11 mouse cellular contexts compared by ENCODE assay signal in the genomic region with DNA sequence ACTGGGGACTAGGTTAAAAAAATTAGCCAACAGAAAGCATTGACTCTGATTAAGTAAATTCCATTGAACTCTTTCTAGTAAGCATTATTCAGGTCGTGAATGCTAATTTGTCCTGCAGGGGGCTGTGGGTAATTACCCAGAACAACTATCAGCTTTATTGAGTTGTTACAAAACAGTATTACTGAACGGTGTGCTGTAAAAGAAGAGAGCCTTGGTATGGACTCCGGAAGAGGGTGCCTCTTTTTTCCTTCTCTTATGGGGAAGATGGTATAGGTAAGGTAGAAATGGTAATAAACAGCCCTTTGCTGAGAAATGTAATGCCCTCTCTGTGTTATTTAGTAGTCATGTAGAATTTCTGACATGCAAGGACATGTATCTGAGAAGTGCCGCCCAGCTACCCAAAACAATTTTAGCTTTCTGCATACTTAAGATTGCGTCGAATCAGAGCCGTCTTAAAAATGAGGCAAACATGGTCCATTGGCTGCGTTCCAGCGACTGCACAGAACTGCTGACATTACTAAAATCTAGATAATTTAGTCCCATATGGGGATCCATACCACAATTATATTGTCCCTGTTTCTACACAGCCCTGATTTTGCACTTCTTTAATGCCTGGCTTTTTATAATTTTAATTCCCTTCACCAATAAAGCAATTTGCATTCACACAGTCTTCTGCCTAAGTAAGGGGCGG.
DNase-seq lines count a peak whose midpoint lies in the region; ATAC-seq and TF ChIP-seq lines count a peak whose summit lies in the region.
"Had no signal": no experiment of that assay in that cellular context is flagged by ENCODE, and none has a peak within 500 bp of the region (broad histone marks: within the 10 kb centered on the region; RNA-seq: fewer than 3 reads in every experiment).

No protein-coding gene starts in this region.

- peak in 1 of 2 experiments; percentile 16; a peak in 2 of 4 replicates for TF ChIP-seq CTCF in CH12.LX (conservative IDR thresholded peaks at IDR 0.05 in 1 of 2, IDR thresholded peaks at IDR 0.05 in 1 of 2; ENCODE audit: low read depth in 2 of 2, low read length in 2 of 2)

- TF ChIP-seq EP300 in CH12.LX (IDR thresholded peaks at IDR 0.05; ENCODE audit: low read length): no peak

- TF ChIP-seq POLR2A in CH12.LX (IDR thresholded peaks at IDR 0.05; ENCODE audit: low read depth, low read length): no peak

- no peaks in the 10 kb centered on the region for H3K79me2 ChIP-seq in CH12.LX (replicated peaks; ENCODE audit: control insufficient read depth, extremely low read depth, insufficient read depth, poor library complexity, severe bottlenecking)

- dilution Hi-C loops in CH12.LX (cut with MboI; ENCODE audit: extremely low pct_ligation_motif_present, extremely low pct_unique_long_range_greater_than_20kb, low sequenced_read_pairs): no loop called here

- in situ Hi-C loops in CH12.LX (cut with MboI; ENCODE audit: low pct_ligation_motif_present, low pct_unique_long_range_greater_than_20kb, low sequenced_read_pairs) (no loop called here), ES-E14 (cut with MboI; ENCODE audit: low sequenced_read_pairs in 2 of 2, unreplicated experiment in 2 of 2) (no loop called here)

- H3K36me3 ChIP-seq in CH12.LX (replicated peaks in 1 of 2; ENCODE audit: control insufficient read depth in 1 of 2, insufficient read depth in 1 of 2, low read length in 1 of 2): no peaks in the 10 kb centered on the region
- H3K36me3 ChIP-seq in ES-E14 (ENCODE audit: control insufficient read depth, insufficient read depth, low read length, poor library complexity, severe bottlenecking): no peaks in the 10 kb centered on the region
- H3K36me3 ChIP-seq in hindbrain, embryonic 15.5 days: no peaks in the 10 kb centered on the region
- H3K36me3 ChIP-seq: midbrain, embryonic 12.5 days had no signal

- H3K9me3 ChIP-seq in CH12.LX (replicated peaks; ENCODE audit: low read length): no peaks in the 10 kb centered on the region
- no peaks in the 10 kb centered on the region for H3K9me3 ChIP-seq in ES-E14 (ENCODE audit: control insufficient read depth, insufficient read depth, low read depth, low read length)
- H3K9me3 ChIP-seq in hindbrain, embryonic 15.5 days: no peaks in the 10 kb centered on the region
- H3K9me3 ChIP-seq: midbrain, embryonic 12.5 days had no signal

- H3K9ac ChIP-seq in CH12.LX (ENCODE audit: insufficient read depth, low read depth) (no peak overlapping the region), ES-E14 (ENCODE audit: insufficient read depth, low read depth, low read length, poor library complexity, severe bottlenecking) (no peak overlapping the region)
- no peak overlapping the region for H3K9ac ChIP-seq in hindbrain, embryonic 15.5 days
- H3K9ac ChIP-seq: midbrain, embryonic 12.5 days had no signal

- no peaks in the 10 kb centered on the region for H3K27me3 ChIP-seq in CH12.LX (replicated peaks)
- H3K27me3 ChIP-seq in hindbrain, embryonic 15.5 days: 0 out of 2 replicates have a peak, but pooled peaks cover 4% of the 10 kb centered on the region
- H3K27me3 ChIP-seq: Patski had no signal

- ATAC-seq in hindbrain, embryonic 15.5 days (ENCODE audit: low FRiP score, low read depth): peak; percentile 27; the same call in 1 of the 2 replicates
- ATAC-seq: inflammation-experienced regulatory T-cells, adult 6 months; Patski had no signal

- no peak overlapping the region for H3K4me2 ChIP-seq in CH12.LX (ENCODE audit: insufficient read depth, low read depth, poor library complexity, severe bottlenecking)
- H3K4me2 ChIP-seq in hindbrain, embryonic 15.5 days: peak overlapping the region; percentile 31
- H3K4me2 ChIP-seq: midbrain, embryonic 12.5 days had no signal

- no peak for TF ChIP-seq RAD21 in CH12.LX (IDR thresholded peaks at IDR 0.05; ENCODE audit: low read depth, low read length)

- WGBS in hindbrain, embryonic 15.5 days: 40% methylated on average over 10 of the region's 10 CpGs

- H3K4me1 ChIP-seq in CH12.LX (ENCODE audit: control insufficient read depth in 1 of 2, insufficient read depth in 2 of 2): no peaks in the 10 kb centered on the region
- H3K4me1 ChIP-seq in ES-E14 (ENCODE audit: control insufficient read depth in 2 of 2, insufficient read depth in 2 of 2, low read length in 2 of 2, poor library complexity in 1 of 2): no peaks in the 10 kb centered on the region
- peaks cover 9% of the 10 kb centered on the region; the same call in 1 of the 2 replicates for H3K4me1 ChIP-seq in hindbrain, embryonic 15.5 days (replicated peaks)

- peak; percentile 13 for DNase-seq in left cerebral cortex, postnatal 4 days
- no peak for DNase-seq in left cerebral cortex, postnatal 36 days (ENCODE audit: low spot score in 2 of 2)
- DNase-seq in CH12.LX (ENCODE audit: extremely low read depth) (peak; percentile 14), ES-E14 (ENCODE audit: low read depth, low spot score) (no peak)
- DNase-seq in adrenal gland, postnatal 10 days: no peak
- DNase-seq in yolk sac, embryonic 10.5 days (ENCODE audit: low spot score): no peak
- DNase-seq: spleen, adult 18-20 months had no signal

- H3K4me3 ChIP-seq in CH12.LX (replicated peaks in 1 of 3; ENCODE audit: low read depth in 2 of 3, low read length in 2 of 3, poor library complexity in 1 of 3) (no peak overlapping the region), ES-E14 (ENCODE audit: insufficient read depth in 1 of 2, low read depth in 1 of 2, low read length in 2 of 2, poor library complexity in 1 of 2, severe bottlenecking in 1 of 2) (no peak overlapping the region)
- no peak overlapping the region for H3K4me3 ChIP-seq in hindbrain, embryonic 15.5 days
- H3K4me3 ChIP-seq: midbrain, embryonic 12.5 days had no signal

- H3K27ac ChIP-seq in CH12.LX (ENCODE audit: insufficient read depth, low read depth) (no peak overlapping the region), ES-E14 (ENCODE audit: insufficient read depth, low read depth, low read length, poor library complexity, severe bottlenecking) (no peak overlapping the region)
- 0 out of 2 replicates have a peak overlapping the region, but pooled peaks have one; percentile 15 for H3K27ac ChIP-seq in hindbrain, embryonic 15.5 days (replicated peaks)
- H3K27ac ChIP-seq: midbrain, embryonic 12.5 days had no signal

- intact Hi-C loops in left cerebral cortex, postnatal 4 days (cut with DNase I): no loop called here
- intact Hi-C loops in left cerebral cortex, postnatal 36 days (cut with DNase I): no loop called here

TF ChIP-seq in CH12.LX, 34 proteins besides CTCF, POLR2A, EP300 and RAD21:
- TF ChIP-seq MAFK (IDR thresholded peaks at IDR 0.05; ENCODE audit: insufficient replicate concordance, low read length) (peak; percentile 60; the same call in 1 of the 2 replicates), PAX5 (IDR thresholded peaks at IDR 0.05; ENCODE audit: low read length) (no peak)

TF ChIP-seq in ES-E14, 5 proteins besides CTCF, POLR2A, EP300 and RAD21:
- 0 out of 2 replicates have a peak, but pooled peaks have one; percentile 5 for TF ChIP-seq MAFK (IDR thresholded peaks at IDR 0.05; ENCODE audit: insufficient read depth, low read depth, low read length)
- no peak for TF ChIP-seq CHD2 (IDR thresholded peaks at IDR 0.05; ENCODE audit: low read depth, low read length)

Comparison
In these comparisons a context has a peak if more than half of its experiments do, and no peak if none do; other contexts are left out.
1. DNase-seq: peak in left cerebral cortex, postnatal 4 days (single experiment) and CH12.LX (single experiment); none in left cerebral cortex, postnatal 36 days (0 of 2), ES-E14 (single experiment), adrenal gland, postnatal 10 days (single experiment) and yolk sac, embryonic 10.5 days (single experiment).